Mouse (Mus musculus): ENCODE results near the gene Muc1. TPM values are rescaled to one million over a fixed set of nuclear protein-coding genes. Genes with fewer than 3 reads are reported as not detected.

The Muc1 gene
- polyA plus RNA-seq, 1 experiment from 2014 or later, result 5.2 TPM

GRCm38 (mm10) chr3:89259076-89259475 lies 30.2 kb downstream of the Muc1 start, which contains the start of gene Dpm3:
Dpm3 (plus strand) TSS chr3:89259358.
- H3K4me3 ChIP-seq, result no peak within 1 kb of the TSS
- no peaks in the 10 kb centered on the region for H3K4me1 ChIP-seq
- no peak within 1 kb of the TSS for H3K9ac ChIP-seq (replicated peaks)
- H3K4me2 ChIP-seq (replicated peaks), result no peak within 1 kb of the TSS
- no peaks in the 10 kb centered on the region for H3K9me3 ChIP-seq
- no peak for ATAC-seq (ENCODE audit: low FRiP score, low read depth)
- H3K27ac ChIP-seq (replicated peaks), result no peak within 1 kb of the TSS
- H3K27me3 ChIP-seq, result 0 out of 2 replicates have a peak, but pooled peaks cover 4% of the 10 kb centered on the region
- 65% methylated on average over 7 of the region's 7 CpGs for WGBS
- H3K36me3 ChIP-seq, result no peaks in the 10 kb centered on the region

- Histone ChIP-seq H3K27ac (replicated peaks) (no peak overlapping the region), H3K4me2 (replicated peaks) (no peak overlapping the region), H3K36me3 (no peaks in the 10 kb centered on the region), H3K4me3 (no peak overlapping the region), H3K4me1 (no peaks in the 10 kb centered on the region), H3K9me3 (no peaks in the 10 kb centered on the region), H3K9ac (replicated peaks) (no peak overlapping the region), H3K27me3 (0 out of 2 replicates have a peak, but pooled peaks cover 4% of the 10 kb centered on the region)
- ATAC-seq (ENCODE audit: low FRiP score, low read depth), result no peak
- WGBS, result 57% methylated on average over 3 of the region's 3 CpGs
These were observed 31.4 kb downstream of the Muc1 start for GRCm38 (mm10) chr3:89260211-89260610.

- Histone ChIP-seq H3K4me3 (no peak overlapping the region), H3K27ac (replicated peaks) (no peak overlapping the region), H3K36me3 (no peaks in the 10 kb centered on the region), H3K4me2 (replicated peaks) (no peak overlapping the region), H3K27me3 (0 out of 2 replicates have a peak, but pooled peaks cover 4% of the 10 kb centered on the region), H3K9me3 (no peaks in the 10 kb centered on the region), H3K9ac (replicated peaks) (no peak overlapping the region), H3K4me1 (peaks cover 11% of the 10 kb centered on the region)
- 75% methylated on average over 10 of the region's 10 CpGs for WGBS
- ATAC-seq (ENCODE audit: low FRiP score, low read depth), result no peak
These were observed 33.6 kb downstream of the Muc1 start for GRCm38 (mm10) chr3:89262417-89262816.

DNA sequence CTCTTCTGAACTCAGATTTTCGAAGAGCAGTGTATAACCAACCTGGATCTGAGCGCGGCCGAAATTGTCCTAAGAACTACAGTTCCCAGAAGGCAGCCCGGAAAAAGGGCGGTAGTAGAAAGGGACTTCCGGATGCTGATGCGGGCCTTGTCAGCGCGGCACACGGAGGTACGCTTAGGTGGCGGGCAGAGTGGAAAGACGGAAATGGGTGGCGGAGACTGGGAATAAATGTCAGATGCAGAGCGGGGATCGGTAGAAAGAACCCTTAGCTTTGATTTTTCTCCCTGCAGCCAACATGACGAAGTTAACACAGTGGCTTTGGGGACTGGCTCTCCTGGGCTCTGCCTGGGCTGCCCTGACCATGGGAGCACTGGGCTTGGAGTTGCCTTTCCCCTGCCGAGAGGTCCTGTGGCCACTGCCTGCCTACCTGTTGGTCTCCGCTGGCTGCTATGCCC lies 37.6 kb downstream of the Muc1 start:
- Histone ChIP-seq H3K27me3 (peaks cover 15% of the 10 kb centered on the region; the same call in 1 of the 2 replicates), H3K36me3 (no peaks in the 10 kb centered on the region), H3K4me2 (replicated peaks) (peak overlapping the region; percentile 98), H3K9ac (replicated peaks) (peak overlapping the region; percentile 88), H3K4me1 (peaks cover 33% of the 10 kb centered on the region), H3K4me3 (peak overlapping the region; percentile 70), H3K27ac (replicated peaks) (peak overlapping the region; percentile 52; the same call in 1 of the 2 replicates), H3K9me3 (no peaks in the 10 kb centered on the region)
- under 1% methylated on average over 20 of the region's 20 CpGs for WGBS
- peak; percentile 87 for ATAC-seq (ENCODE audit: low FRiP score, low read depth)

GRCm38 (mm10) chr3:89268916-89269315 lies 40.1 kb downstream of the Muc1 start:
- peaks cover 26% of the 10 kb centered on the region; the same call in 1 of the 2 replicates for H3K27me3 ChIP-seq
- no peaks in the 10 kb centered on the region for H3K9me3 ChIP-seq
- no peak overlapping the region for H3K9ac ChIP-seq (replicated peaks)
- no peak overlapping the region for H3K27ac ChIP-seq (replicated peaks)
- 0 out of 2 replicates have a peak overlapping the region, but pooled peaks have one; percentile 85 for H3K4me2 ChIP-seq (replicated peaks)
- peaks cover 33% of the 10 kb centered on the region for H3K4me1 ChIP-seq
- H3K36me3 ChIP-seq, result no peaks in the 10 kb centered on the region
- WGBS, result 50% methylated on average over 8 of the region's 8 CpGs
- no peak for ATAC-seq (ENCODE audit: low FRiP score, low read depth)
- no peak overlapping the region for H3K4me3 ChIP-seq

- Histone ChIP-seq H3K4me3 (peak within 1 kb of the TSS; percentile 56), H3K27me3 (peaks cover 29% of the 10 kb centered on the region; the same call in 1 of the 2 replicates), H3K27ac (replicated peaks) (peak within 1 kb of the TSS; percentile 66), H3K4me1 (peaks cover 33% of the 10 kb centered on the region), H3K36me3 (no peaks in the 10 kb centered on the region), H3K9me3 (no peaks in the 10 kb centered on the region), H3K9ac (replicated peaks) (peak within 1 kb of the TSS; percentile 81), H3K4me2 (replicated peaks) (peak within 1 kb of the TSS; percentile 85)
- ATAC-seq (ENCODE audit: low FRiP score, low read depth), result peak; percentile 35; the same call in 1 of the 2 replicates
- 4% methylated on average over 39 of the region's 39 CpGs for WGBS
These were observed 41.3 kb downstream of the Muc1 start, which contains the start of gene Slc50a1 for GRCm38 (mm10) chr3:89270051-89270755. Slc50a1 (minus strand) TSS chr3:89270570.

GRCm38 (mm10) chr3:89270891-89271290 lies 42.0 kb downstream of the Muc1 start:
- H3K9me3 ChIP-seq, result no peaks in the 10 kb centered on the region
- WGBS, result 73% methylated on average over 6 of the region's 6 CpGs
- no peak for ATAC-seq (ENCODE audit: low FRiP score, low read depth)
- no peak overlapping the region for H3K27ac ChIP-seq (replicated peaks)
- peaks cover 33% of the 10 kb centered on the region for H3K4me1 ChIP-seq
- H3K4me2 ChIP-seq (replicated peaks), result peak overlapping the region; percentile 85
- peaks cover 33% of the 10 kb centered on the region; the same call in 1 of the 2 replicates for H3K27me3 ChIP-seq
- H3K36me3 ChIP-seq, result no peaks in the 10 kb centered on the region
- peak overlapping the region; percentile 56; the same call in 1 of the 2 replicates for H3K4me3 ChIP-seq
- peak overlapping the region; percentile 81; the same call in 1 of the 2 replicates for H3K9ac ChIP-seq (replicated peaks)

- Histone ChIP-seq H3K27ac (replicated peaks) (no peak overlapping the region), H3K4me1 (peaks cover 29% of the 10 kb centered on the region), H3K9me3 (no peaks in the 10 kb centered on the region), H3K4me2 (replicated peaks) (no peak overlapping the region), H3K27me3 (peaks cover 33% of the 10 kb centered on the region; the same call in 1 of the 2 replicates), H3K4me3 (no peak overlapping the region), H3K9ac (replicated peaks) (no peak overlapping the region), H3K36me3 (no peaks in the 10 kb centered on the region)
- no peak for ATAC-seq (ENCODE audit: low FRiP score, low read depth)
- 65% methylated on average over 6 of the region's 6 CpGs for WGBS
These were observed 42.9 kb downstream of the Muc1 start for GRCm38 (mm10) chr3:89271760-89272159.

DNA sequence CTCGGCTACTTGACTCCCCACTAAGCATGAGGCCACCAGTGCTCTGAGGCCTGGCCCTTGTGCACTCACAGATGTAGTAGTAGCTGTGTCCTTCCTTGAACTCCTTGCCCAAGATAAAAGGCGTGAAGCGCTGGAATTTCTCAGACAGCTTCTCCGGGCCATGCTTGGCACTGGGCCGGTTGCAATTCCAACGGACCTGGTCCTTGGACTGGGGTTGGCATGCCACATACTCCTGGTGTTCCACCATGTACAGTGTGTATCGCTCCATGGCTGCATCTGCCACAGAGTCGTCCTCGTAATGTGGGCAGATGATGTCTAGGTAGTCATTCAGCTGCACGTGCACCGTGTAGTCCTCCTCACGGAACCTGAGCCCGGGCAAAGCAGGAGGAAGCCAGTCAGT lies 47.2 kb downstream of the Muc1 start:
- peaks cover 62% of the 10 kb centered on the region for H3K27me3 ChIP-seq

GRCm38 (mm10) chr3:89277281-89278021 lies 48.6 kb downstream of the Muc1 start:
- WGBS, result 57% methylated on average over 14 of the region's 14 CpGs
- H3K9me3 ChIP-seq, result no peaks in the 10 kb centered on the region
- no peak overlapping the region for H3K27ac ChIP-seq (replicated peaks)
- no peak for ATAC-seq (ENCODE audit: low FRiP score, low read depth)
- H3K4me1 ChIP-seq, result peaks cover 37% of the 10 kb centered on the region
- H3K36me3 ChIP-seq, result no peaks in the 10 kb centered on the region
- peaks cover 68% of the 10 kb centered on the region for H3K27me3 ChIP-seq
- no peak overlapping the region for H3K9ac ChIP-seq (replicated peaks)
- H3K4me3 ChIP-seq, result no peak overlapping the region
- H3K4me2 ChIP-seq (replicated peaks), result no peak overlapping the region

More for the DNA sequence above, 47.2 kb downstream of the Muc1 start:
- Histone ChIP-seq H3K4me1 (peaks cover 25% of the 10 kb centered on the region), H3K27ac (replicated peaks) (no peak overlapping the region), H3K36me3 (no peaks in the 10 kb centered on the region), H3K9me3 (no peaks in the 10 kb centered on the region), H3K4me2 (replicated peaks) (no peak overlapping the region), H3K4me3 (no peak overlapping the region), H3K9ac (replicated peaks) (no peak overlapping the region)
- no peak for ATAC-seq (ENCODE audit: low FRiP score, low read depth)
- 90% methylated on average over 13 of the region's 13 CpGs for WGBS

GRCm38 (mm10) chr3:89278107-89278506 lies 49.2 kb downstream of the Muc1 start:
- WGBS, result 86% methylated on average over 7 of the region's 7 CpGs
- H3K4me1 ChIP-seq, result peaks cover 38% of the 10 kb centered on the region
- no peaks in the 10 kb centered on the region for H3K36me3 ChIP-seq
- H3K27ac ChIP-seq (replicated peaks), result no peak overlapping the region
- ATAC-seq (ENCODE audit: low FRiP score, low read depth), result no peak
- H3K4me3 ChIP-seq, result 0 out of 2 replicates have a peak overlapping the region, but pooled peaks have one; percentile 4
- no peaks in the 10 kb centered on the region for H3K9me3 ChIP-seq
- H3K9ac ChIP-seq (replicated peaks), result no peak overlapping the region
- H3K27me3 ChIP-seq, result peaks cover 69% of the 10 kb centered on the region
- H3K4me2 ChIP-seq (replicated peaks), result no peak overlapping the region
